Mouse (Mus musculus): ENCODE results near the gene Nol4l. TPM values are rescaled to one million over a fixed set of nuclear protein-coding genes. Genes with fewer than 3 reads are reported as not detected.

Nol4l gene
- polyA plus RNA-seq, 1 experiment, result 36.3 TPM

- DNase-seq (ENCODE audit: extremely low spot score in 1 of 2, low spot score in 1 of 2), result no peak
Measured at GRCm38 (mm10) chr2:153490116-153490515, 39.7 kb downstream of the Nol4l start.

- no peak for DNase-seq (ENCODE audit: extremely low spot score in 1 of 2, low spot score in 1 of 2)
Measured at GRCm38 (mm10) chr2:153484071-153484470, 45.7 kb downstream of the Nol4l start.

- DNase-seq (ENCODE audit: extremely low spot score in 1 of 2, low spot score in 1 of 2), result peak in 1 of 2 experiments; percentile 72
Measured at GRCm38 (mm10) chr2:153483118-153483983, 46.4 kb downstream of the Nol4l start.

GRCm38 (mm10) chr2:153481861-153482120 is 48.0 kb downstream of the Nol4l start:
- DNase-seq (ENCODE audit: extremely low spot score in 1 of 2, low spot score in 1 of 2), result no peak

- no peak for DNase-seq (ENCODE audit: extremely low spot score in 1 of 2, low spot score in 1 of 2)
Measured at GRCm38 (mm10) chr2:153481108-153481860, 48.5 kb downstream of the Nol4l start.

GRCm38 (mm10) chr2:153479486-153479885 is 50.3 kb downstream of the Nol4l start:
- DNase-seq (ENCODE audit: extremely low spot score in 1 of 2, low spot score in 1 of 2), result no peak

GRCm38 (mm10) chr2:153478583-153478982 is 51.2 kb downstream of the Nol4l start:
- DNase-seq (ENCODE audit: extremely low spot score in 1 of 2, low spot score in 1 of 2), result peak in 1 of 2 experiments; percentile 83

- DNase-seq (ENCODE audit: extremely low spot score in 1 of 2, low spot score in 1 of 2), result peak in 1 of 2 experiments; percentile 62
Measured at GRCm38 (mm10) chr2:153475114-153476112, 54.4 kb downstream of the Nol4l start.

- no peak for DNase-seq (ENCODE audit: extremely low spot score in 1 of 2, low spot score in 1 of 2)
Measured at GRCm38 (mm10) chr2:153470983-153471382, 58.8 kb downstream of the Nol4l start.

GRCm38 (mm10) chr2:153469764-153470163 is 60.0 kb downstream of the Nol4l start:
- no peak for DNase-seq (ENCODE audit: extremely low spot score in 1 of 2, low spot score in 1 of 2)

GRCm38 (mm10) chr2:153469317-153469716 is 60.5 kb downstream of the Nol4l start:
- no peak for DNase-seq (ENCODE audit: extremely low spot score in 1 of 2, low spot score in 1 of 2)

- DNase-seq (ENCODE audit: extremely low spot score in 1 of 2, low spot score in 1 of 2), result no peak
Measured at GRCm38 (mm10) chr2:153467372-153467771, 62.4 kb downstream of the Nol4l start.

- no peak for DNase-seq (ENCODE audit: extremely low spot score in 1 of 2, low spot score in 1 of 2)
Measured at GRCm38 (mm10) chr2:153463257-153463656, 66.5 kb downstream of the Nol4l start.

- DNase-seq (ENCODE audit: extremely low spot score in 1 of 2, low spot score in 1 of 2), result no peak
Measured at GRCm38 (mm10) chr2:153458022-153458441, 71.7 kb downstream of the Nol4l start.

GRCm38 (mm10) chr2:153457467-153457866 is 72.3 kb downstream of the Nol4l start:
- DNase-seq (ENCODE audit: extremely low spot score in 1 of 2, low spot score in 1 of 2), result no peak

- DNase-seq (ENCODE audit: extremely low spot score in 1 of 2, low spot score in 1 of 2), result no peak
Measured at GRCm38 (mm10) chr2:153454841-153455506, 74.8 kb downstream of the Nol4l start.

- DNase-seq (ENCODE audit: extremely low spot score in 1 of 2, low spot score in 1 of 2), result no peak
Measured at GRCm38 (mm10) chr2:153453961-153454759, 75.6 kb downstream of the Nol4l start.

- no peak for DNase-seq (ENCODE audit: extremely low spot score in 1 of 2, low spot score in 1 of 2)
Measured at GRCm38 (mm10) chr2:153448519-153448918, 81.3 kb downstream of the Nol4l start.

- no peak for DNase-seq (ENCODE audit: extremely low spot score in 1 of 2, low spot score in 1 of 2)
Measured at GRCm38 (mm10) chr2:153447719-153448118, 82.1 kb downstream of the Nol4l start.
